Mouse (Mus musculus): ENCODE measurements around the gene Rnf40.

DNA sequence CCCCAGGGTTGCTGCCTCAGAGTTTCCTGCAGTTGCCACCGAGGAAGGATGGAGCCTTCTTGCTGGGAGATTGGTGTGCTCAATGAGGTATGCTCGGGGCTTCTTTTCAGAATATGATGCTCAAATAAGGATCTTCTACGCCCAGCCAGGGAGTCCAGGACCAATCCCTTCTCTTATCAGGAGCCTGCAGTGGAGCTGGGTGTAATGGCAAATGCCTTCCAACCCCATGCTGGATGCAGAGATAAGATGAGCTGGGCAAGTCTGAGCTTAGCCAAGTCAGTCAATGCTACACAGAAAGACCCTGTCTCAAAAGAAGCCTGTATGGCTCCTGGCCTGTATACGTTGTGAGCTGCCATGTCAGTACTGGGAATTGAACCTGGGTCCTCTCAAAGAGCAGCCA is 37.9 kb downstream of the Rnf40 start:
- TF ChIP-seq CTCF (IDR thresholded peaks at IDR 0.05; ENCODE audit: insufficient read depth, low read depth, low read length) (no peak), POLR2A (IDR thresholded peaks at IDR 0.05; ENCODE audit: insufficient read depth, low read depth, low read length) (no peak)

All from olfactory bulb, adult 2 months (tissue).